Mouse (Mus musculus) urinary bladder, adult 2 months (tissue): ENCODE results near the gene Dppa1. TPM values are rescaled to one million over a fixed set of nuclear protein-coding genes. Genes with fewer than 3 reads are reported as not detected.
"Not testable (repeated sequence)": the region's sequence is repeated elsewhere in the genome, so short reads cannot be mapped to it uniquely, and the experiment has no call there.

Experiments used
- DNase-seq: peaks from one replicate; pipeline ENCODE4 v3.0.0; 2022; ENCODE audit warnings: low spot score
- polyA plus RNA-seq: library from polyadenylated mRNA; depleted of rRNA; stranded (reverse); fragments of >200 nt; gene quantifications from 2 replicates; pipeline ENCODE4 v1.2.3, GENCODE M21; 2012; rRNA removed

The Dppa1 gene
- polyA plus RNA-seq: not detected in 2 replicates

DNA sequence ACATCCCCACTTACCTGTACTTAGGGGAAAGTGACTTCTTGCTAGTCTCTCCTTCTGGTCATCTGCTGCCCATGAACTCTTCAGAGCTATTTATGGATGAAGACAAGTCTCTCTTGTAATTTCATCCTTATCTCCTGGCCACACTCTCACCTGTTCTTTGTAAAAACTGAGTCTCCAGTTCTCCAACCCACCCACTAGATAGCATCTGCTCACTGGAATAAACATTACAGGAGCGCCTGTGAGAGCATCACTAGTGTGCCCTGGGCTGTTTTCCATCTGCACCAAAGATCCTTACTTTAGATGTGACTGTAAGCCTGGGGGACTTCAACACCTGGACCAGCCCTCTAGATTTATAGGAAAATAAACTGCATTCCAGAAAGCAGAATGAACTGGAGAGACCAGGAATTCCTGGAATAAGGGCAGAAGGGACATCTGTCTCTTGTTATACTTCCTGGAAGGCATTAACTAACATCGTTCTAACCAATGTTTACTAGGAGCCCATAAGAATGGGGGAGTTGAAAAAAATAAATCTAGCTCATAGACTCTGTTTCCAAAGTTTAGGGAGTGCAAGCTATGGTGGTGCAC lies at the start of gene Dppa1:
Gene Dppa1 (minus strand): TSS at position 51 of the 585 bp plus-strand sequence.
- no peak for DNase-seq

DNA sequence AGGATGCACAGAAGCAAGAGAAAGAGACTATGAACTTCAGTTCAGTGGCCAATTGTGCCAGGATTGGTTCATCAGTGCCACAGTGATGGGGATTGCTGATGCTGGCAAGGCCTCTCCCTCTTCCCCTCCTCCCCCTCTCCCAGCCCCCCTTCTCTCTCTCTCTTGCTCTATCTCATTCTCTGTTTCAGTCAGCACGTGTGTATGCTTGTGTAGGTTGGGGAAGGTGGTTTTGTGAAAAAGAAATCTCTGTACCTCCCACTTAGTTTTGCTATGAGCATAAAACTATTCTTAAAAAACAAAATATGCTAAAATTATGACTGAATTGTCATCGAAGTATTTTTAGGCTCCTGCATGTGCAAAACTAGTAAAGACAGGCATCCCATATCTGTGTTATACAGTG lies 38.9 kb upstream of the Dppa1 start:
- no peak for DNase-seq

DNA sequence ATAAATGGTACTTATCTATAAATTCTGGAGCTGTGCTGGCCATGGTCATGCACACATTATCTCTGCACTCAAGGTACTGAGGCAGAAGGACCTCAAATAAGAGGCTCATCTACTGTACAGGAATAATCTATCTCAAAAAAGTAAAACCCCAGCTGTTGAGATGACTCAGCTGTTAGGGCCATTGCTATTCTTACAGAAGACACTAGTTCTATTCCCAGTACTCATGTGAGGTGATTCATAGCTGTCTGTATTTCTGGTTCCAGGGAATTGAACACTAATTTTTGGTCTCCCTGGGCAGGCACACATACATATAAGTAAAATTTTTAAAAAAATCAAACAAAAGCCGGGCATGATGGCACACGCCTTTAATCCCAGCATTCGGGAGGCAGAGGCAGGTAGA lies 38.0 kb upstream of the Dppa1 start:
- DNase-seq: no peak

DNA sequence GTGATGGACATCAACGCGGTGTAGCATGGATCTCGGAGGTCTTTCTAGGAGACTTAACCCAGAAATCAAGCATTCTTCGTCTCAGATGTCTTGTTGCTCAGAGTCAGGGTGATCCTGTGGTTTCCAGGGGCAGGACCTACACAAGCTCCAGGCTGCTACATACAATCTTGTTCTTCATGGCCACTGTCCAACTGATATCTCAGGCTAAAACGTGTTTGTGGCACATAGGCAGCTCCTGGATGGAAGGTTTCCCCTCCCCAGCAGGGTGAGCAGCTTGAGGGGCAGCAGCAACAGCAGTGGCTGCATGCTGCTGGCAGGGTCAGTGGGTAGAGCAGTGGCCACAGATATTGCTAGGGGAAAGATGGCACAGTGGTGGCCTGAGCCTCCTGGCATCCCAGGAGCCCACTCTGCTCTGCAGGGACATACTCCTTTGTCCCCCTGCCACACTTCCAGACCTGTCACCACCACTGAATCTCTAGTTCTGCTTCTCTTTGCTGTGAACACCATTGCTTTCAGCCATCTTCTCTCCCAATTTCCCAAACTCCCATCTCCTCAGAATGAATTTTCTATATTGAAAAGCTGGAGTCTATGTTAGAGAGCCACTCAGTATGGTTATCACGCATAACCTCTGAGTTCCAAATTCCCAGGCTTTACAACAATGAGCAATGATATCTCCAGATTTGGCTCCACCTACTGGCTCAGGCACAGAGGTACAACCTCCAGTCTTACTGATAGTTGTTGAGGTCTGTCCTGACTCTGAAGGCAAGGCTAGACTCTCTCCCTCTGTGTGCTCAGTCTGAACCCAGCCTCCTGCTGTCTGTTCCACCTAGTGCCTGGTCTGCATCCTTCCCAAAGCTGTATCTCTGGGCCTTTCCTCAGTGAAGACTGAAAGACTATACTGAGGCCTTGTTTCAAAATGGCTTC lies 36.8 kb upstream of the Dppa1 start:
- DNase-seq: no peak

DNA sequence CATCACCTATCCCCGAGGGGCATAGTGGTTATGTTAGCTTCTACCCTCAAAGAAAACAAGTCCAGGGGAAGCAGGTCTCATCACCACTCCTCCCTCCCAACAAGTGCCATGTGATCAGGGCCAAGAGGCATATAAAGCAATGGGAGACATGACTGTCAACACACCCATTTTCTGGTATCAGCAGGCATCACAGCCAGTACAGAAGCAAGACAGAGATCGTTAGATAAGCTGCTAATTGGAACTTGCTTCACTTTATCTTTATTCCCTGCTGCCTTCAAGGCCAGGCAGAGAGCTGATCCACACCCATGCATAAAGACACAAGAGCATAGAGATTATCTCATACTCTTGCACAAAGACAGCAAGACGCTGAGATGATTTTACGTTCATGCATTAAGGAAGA lies 34.2 kb upstream of the Dppa1 start:
- DNase-seq: no peak

DNA sequence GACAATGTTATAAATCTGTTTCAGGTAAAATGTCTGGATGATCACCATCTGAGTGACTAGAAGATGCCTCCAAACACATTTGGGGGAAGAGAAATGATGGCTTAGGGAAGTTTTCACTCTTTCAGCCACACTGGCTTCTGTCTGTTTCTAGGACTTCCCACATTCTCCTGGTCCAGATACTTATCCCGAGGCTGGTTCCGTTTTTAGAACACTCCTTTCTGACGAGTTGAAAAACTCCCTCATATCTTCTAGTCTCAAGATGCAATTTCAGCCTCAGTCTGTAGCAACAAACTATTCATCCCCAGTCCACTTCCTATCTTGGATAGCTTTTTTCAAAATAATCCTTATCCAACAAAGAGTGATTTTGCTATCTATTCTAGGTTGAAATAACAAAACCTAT lies 23.4 kb upstream of the Dppa1 start:
- DNase-seq: no peak

DNA sequence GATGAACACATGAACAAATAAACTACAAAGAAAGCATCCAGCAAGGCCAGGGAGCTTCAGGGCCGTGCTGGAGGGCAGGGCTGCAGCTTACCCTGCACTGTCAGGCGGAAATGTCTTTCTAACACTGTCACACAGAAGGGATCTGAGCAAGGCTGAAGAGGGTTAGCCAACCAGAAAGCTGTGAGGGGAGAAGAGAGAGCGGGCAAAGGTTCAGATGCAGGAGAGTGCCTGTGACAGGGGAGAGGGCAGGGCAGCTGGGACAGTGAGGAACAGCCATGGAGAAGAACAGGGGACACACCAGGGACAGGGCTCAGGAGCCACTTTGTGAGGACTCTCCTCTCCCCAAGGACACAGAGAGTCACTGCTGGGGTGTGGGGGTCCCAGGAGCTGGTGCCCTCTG lies 20.6 kb upstream of the Dppa1 start:
- DNase-seq: not testable (repeated sequence)

DNA sequence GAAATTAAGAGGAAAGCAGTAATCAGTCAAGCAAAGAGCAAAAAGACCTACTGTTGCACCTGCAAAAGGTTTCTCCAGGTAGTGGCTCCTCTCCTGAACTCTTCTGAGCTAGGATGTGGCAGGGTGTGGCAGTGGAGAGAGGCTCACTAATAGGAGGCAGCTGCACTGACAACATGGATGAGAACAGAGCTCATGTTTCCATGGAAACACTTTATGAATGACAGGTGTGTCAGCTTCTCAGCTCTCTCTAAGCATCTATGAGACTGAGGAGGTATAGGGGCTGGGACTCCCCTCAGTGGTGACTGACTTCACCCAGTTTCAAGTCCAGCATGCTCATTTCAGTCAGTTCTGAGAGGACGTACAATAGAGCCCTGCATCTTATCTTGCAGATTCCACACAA lies 15.8 kb upstream of the Dppa1 start:
- no peak for DNase-seq

DNA sequence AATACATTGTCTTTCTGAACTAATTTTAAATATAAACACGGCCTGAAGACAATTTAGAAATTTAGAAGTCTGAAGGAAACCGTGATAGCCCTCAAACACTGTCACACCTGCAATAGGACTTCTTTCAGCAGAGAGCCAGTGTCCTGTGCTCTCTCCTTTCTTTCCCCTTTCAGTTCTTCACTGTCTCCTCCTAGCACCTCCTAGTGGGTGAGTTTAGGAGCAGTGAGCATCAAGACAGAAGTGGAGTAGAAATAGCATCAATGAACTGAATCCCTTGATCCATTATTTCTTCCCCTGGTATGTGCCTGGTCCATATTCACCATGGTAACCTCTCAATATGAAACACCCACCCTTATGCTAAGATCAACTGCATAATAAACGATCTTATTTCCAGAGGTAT lies 7.5 kb upstream of the Dppa1 start:
- no peak for DNase-seq

DNA sequence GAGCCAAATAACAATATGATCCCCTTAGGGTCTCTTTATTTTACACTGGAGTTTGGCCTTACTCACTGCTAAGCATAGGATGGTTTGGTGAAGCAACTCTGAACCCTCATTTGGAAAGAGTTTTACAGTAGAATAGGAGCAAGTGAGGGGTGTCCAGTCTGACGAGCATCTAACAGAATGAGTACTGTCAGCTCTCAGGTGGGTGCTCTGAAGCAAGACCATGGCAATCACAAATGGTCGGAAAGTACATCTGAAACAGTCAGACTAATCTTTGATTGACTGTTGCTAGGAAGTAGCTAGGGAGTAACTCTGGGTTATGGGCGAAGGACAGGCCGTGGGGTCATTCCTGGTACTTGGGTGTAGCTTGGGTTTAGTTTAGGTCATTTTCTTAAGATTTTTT lies 6.5 kb upstream of the Dppa1 start:
- not testable (repeated sequence) for DNase-seq

DNA sequence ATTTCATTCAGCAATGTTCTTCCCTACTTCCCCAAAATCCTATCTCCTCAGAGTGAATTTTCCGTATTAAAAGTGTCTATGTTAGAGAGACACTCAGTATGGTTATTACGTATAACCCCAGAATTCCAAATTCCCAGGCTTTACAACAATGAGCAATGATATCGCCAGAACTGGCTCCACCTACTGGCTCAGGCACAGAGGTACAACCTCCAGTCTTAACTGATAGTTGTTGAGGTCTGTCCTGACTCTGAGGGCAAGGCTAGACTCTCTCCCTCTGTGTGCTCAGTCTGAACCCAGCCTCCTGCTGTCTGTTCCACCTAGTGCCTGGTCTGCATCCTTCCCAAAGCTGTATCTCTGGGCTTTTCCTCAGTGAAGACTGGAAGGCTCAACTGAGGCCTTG lies 2.6 kb upstream of the Dppa1 start:
- DNase-seq: no peak

DNA sequence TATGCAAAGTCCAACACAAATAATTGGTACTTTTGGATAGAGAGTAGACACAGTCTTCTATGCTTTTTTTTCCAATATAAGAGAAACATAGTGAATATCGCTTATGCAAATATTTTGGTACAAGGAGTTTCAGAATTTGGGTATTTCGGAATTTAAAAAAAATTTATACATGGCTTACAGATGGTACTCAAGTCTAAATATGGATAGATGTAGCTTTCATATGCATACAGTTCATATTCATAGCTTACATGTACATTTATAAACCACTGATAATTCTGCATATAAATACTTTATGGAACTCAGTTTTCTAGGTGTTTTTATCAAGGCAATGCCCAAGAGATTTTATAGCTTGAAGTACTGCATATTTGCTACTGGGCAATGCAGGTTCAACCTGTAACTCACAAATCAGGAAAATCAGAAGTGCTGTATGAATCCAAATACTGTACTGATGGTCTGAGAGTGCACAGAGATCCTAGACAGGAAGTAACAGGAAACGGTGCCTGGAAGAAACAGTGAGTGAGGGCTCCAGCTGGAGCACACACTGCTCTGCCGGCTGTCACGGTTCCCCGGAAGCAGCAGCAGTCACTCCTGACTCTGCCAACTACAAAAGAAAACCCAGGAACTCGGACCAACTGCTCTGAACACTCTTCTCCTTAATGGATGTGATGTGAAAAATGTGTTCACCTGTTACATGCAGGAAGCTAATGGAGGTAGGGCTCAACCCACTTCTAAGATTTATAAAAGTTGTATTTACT lies 8.5 kb downstream of the Dppa1 start:
- no peak for DNase-seq

DNA sequence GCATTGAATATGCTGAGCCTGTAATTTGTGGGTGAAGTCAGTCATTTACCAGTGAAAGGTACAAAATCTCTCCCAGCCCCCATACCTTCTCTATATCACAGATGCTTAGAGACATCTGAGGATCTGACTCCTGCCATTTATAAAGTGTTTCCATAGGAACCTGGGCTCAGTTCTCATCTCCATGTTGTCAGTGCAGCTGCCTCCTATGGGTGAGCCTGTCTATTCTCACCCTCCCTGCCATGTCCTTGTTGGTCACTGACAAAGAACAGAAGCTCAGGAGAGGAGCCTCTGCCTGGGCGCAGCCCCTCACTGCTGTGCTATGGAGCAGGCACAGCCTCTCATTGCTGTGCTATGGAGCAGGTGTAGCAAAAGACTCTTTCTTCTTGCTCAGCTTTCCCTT lies 9.1 kb downstream of the Dppa1 start:
- no peak for DNase-seq

DNA sequence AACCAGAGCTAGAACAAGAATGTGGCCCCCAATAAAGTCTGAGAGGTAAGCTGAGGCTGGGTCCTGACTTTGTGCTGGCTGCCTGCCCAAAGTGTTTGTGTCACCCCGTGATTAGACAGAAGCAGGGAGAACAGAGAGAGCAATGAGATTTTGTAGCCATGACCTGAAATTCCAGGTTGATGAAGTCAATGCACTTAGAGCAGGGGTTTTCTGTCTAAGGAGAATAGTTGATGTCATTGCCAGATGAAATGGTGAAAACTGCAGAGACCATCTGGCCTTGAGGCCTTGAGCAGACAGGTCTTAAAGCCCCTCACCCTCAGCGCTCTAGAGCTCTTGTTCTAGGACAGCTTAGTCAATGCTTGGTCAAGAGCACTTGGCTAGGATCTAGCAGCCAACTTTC lies 36.6 kb downstream of the Dppa1 start:
- DNase-seq: no peak

DNA sequence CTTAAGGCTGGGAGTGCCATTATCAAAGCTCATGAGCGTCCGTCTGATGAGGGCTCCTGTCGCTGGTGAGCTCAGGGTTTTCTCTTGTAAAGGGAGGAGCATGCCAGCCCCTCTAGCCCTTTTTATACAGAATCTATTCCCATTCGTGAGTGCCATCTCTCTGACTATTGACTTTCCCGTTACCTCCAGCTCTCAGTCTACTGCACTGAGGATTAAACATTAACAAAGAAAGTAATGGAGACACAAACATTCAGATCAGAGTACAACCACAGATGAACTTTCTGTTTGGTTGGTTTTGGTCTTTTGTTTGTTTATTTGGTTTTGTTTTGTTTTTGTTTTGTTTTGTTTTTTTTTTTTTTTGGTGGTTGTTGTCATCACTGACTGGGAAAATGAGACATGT lies 46.3 kb downstream of the Dppa1 start:
- DNase-seq: no peak

DNA sequence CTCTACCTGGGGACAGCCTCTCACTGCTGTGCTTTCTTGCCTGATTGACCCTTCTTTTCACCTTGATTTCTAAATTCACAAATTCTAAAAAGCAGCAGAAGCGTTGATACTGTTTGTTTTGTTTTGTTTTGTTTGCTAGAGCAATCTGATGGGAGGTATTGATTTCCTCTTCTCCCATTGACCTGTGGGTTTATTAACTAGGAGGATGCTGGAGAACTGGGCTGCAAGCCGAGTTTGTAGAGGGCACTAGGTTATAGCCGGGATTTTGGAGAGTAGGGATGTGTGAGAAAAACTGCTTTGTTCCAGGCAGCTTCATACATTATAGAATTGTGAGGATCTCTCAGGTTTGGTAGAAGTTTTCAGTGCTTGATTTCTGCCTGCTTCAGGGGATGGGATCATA lies 48.6 kb downstream of the Dppa1 start:
- DNase-seq: no peak

DNA sequence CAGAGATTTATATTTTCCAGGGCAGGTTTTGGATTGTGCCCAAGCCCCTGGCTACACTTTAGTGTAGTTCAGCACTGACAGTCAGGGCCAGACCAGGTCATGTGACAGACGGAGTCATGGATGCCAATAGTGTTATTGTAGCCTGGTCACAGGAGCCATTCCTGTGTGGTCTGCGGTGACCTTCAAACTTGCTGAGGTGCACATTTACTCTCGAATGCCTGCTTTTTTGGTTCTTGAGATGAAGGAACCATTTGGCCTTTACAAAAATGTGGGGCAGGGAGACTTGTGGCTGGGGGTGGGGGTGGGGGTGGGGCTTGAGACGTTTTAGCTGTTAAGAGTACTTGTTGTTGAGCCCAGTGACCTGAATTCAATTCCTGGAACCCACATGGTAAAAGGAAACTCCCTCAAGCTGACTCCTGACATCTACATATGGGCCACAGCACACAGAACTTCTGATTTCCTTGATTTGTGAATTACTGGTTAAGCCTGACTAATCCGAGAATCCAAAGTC lies 50.2 kb downstream of the Dppa1 start:
- DNase-seq: no peak

DNA sequence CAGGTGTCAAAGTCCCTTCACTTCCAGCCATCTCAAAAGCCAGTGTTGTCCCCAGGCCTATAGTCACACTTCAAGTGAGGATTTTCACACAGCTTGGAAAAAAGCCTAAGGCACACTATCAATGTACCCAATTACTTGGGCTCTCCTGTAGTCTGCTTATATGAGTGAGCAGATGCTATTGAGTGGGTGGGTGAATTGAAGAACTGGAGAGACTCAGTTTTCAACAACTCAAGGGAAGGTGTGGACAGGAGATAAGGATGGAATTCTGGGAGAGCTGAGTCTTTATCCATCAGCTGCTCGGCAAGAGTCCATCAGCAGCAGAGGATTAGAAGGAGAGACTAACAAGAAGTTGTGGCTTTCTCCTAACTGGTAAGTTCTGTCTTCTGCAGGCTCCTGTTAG lies 57.7 kb downstream of the Dppa1 start, which contains the start of gene BC053393:
Gene BC053393 (plus strand): TSS at position 210 of the 400 bp plus-strand sequence.
- no peak for DNase-seq

DNA sequence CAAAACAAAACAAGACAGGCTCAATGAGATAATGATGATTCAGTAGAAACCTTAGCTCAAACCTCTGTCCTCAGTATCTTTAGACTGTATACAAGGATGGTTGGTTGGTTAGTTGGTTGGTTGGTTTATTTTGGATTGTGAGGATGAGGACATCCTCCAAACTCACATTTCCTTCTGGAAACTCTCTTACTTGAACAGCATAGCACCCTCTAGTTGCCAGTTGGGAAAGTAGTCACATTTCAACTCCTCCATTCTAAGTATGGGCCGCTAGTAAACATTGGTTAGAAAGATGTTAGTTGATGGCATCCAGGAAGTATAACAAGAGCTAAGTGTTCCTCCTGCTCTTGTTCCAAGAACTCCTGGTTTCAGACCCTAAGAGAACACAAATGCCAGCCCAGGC lies 60.0 kb downstream of the Dppa1 start:
- DNase-seq: no peak

DNA sequence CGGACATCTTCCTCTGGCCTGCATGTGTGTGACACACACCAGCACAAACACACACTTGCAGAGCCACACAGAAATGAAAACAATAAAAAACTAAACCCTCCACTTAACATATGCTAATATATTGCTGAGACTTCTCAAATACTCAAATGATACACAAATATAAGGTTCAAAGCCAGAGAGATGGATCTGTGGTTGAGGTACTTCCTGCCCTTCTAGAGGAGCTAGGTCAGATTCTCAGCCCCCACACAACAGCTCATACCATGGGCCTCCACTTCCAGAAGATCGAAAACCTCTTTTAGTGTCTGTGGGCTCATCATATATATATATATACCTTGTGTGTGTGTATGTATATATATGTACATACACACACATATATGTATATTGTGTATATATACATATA lies 63.1 kb downstream of the Dppa1 start:
- DNase-seq: no peak

DNA sequence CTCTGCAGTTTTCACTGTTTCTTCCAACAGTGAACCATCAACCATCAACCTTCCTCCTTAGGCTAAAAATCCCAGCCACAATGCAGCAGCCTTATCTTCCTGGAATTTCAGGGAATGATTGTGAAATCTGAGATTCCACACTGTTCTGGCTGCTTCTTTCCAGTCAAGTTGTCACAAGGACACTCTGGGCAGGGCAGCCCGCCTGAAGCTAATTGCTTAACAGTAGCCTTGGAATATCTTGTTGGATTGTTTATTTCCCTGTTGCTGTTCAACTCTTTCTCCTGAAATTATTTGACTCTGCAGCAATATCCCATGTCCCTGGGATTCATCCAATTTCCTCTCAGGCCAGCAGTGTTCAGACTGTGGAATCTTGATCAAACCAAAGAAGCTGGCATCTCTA lies 64.4 kb downstream of the Dppa1 start:
- DNase-seq: no peak

DNA sequence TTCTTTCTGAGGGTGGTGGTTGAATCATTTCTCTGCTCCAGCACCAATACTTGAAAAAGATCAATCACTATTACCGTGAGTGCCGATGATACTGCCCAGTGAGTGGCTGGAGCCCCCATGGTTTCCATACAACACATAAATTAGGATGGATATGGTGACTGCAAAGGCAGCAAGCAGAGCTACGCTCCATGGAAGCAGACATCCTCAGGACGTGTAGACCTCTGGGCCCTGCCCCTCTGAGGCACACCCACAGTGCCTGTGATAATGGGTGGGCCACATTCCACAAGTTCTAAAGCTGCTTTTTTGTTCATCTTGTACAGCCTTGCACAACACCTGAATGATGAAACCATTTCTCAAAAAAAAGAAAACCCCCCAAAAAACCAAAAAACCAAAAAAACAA lies 68.0 kb downstream of the Dppa1 start:
- no peak for DNase-seq
